Mouse (Mus musculus): ENCODE measurements around the gene Acod1. TPM values are rescaled to one million over a fixed set of nuclear protein-coding genes. Genes with fewer than 3 reads are reported as not detected.

Gene Acod1
- polyA plus RNA-seq, 1 experiment from 2014 or later = not detected

DNA sequence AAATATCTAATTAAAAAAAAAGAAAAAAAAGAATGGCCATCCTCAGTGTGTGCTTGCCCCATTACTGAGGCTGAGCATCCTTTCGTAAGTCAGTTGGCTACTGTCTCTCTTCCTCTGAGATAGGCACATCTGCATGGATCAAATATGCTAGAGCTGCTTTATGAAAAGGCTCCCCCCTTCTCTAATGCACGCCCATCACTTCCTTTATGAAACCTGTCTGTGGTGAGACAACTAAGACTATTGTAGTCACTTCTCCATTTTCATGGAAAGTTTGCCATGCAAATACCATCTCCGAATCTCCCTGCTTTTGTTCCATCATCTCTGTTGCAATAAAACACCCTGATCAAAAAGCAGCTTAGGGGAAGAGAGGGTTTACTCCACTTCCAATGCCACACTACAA lies 9.8 kb upstream of the Acod1 start:
- no peak overlapping the region for H3K4me3 ChIP-seq (ENCODE audit: low read length)
- no peaks in the 10 kb centered on the region for H3K9me3 ChIP-seq (ENCODE audit: control insufficient read depth, low read length)
- no peaks in the 10 kb centered on the region for H3K4me1 ChIP-seq (ENCODE audit: control insufficient read depth, insufficient read depth, low read length)
- ATAC-seq = no peak
- no peaks in the 10 kb centered on the region for H3K27me3 ChIP-seq (replicated peaks; ENCODE audit: control insufficient read depth, insufficient read depth, low read length)
- no peak overlapping the region for H3K4me2 ChIP-seq (ENCODE audit: low read depth, low read length)
- 86% methylated on average over 3 of the region's 3 CpGs for WGBS
- H3K9ac ChIP-seq (ENCODE audit: low read depth, low read length) = no peak overlapping the region
- H3K36me3 ChIP-seq (ENCODE audit: control insufficient read depth, insufficient read depth, low read length) = no peaks in the 10 kb centered on the region
- no peak overlapping the region for H3K27ac ChIP-seq (ENCODE audit: low read length)

DNA sequence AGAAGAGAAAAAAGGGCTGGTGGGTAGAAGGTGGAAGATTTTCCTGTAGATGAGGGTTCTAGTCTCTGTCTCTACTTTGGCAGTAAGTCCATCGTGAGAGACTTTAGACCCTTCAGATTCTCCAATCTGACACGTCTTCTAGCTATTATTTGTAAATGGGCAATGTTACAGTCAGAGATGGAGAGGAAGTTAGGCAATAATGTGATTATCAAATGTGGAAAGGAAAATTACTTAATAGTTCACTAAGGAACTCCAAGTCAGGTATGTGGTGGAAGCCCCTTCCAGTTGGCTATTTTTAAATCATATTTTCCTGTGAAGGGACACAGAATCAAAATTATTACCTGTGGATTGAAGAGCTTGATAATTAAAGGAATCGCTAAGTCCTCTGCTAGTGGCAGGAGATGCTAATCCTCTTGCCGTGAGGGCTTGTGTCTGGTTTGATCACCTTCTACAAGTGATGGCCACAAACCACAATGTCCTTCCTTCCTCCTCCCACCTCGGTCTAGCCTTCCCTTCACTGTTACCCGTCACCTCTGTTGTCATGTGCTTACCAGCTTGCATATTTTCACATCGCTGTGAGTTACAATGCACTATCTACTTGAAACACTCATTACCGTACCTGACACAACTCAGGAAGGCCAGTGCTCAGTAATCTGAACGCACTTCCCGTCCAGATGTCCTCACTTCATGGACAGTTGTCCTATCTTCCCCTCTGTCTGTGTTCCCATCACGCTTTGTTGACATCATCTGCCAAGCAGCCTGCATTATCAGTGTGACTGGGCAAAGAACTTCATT lies 1.7 kb downstream of the Acod1 start:
- WGBS = 81% methylated on average over 11 of the region's 11 CpGs
- H3K9ac ChIP-seq (ENCODE audit: low read depth, low read length) = no peak overlapping the region
- H3K4me3 ChIP-seq (ENCODE audit: low read length) = no peak overlapping the region
- no peaks in the 10 kb centered on the region for H3K27me3 ChIP-seq (replicated peaks; ENCODE audit: control insufficient read depth, insufficient read depth, low read length)
- no peak overlapping the region for H3K4me2 ChIP-seq (ENCODE audit: low read depth, low read length)
- H3K4me1 ChIP-seq (ENCODE audit: control insufficient read depth, insufficient read depth, low read length) = no peaks in the 10 kb centered on the region
- no peaks in the 10 kb centered on the region for H3K36me3 ChIP-seq (ENCODE audit: control insufficient read depth, insufficient read depth, low read length)
- H3K9me3 ChIP-seq (ENCODE audit: control insufficient read depth, low read length) = no peaks in the 10 kb centered on the region
- H3K27ac ChIP-seq (ENCODE audit: low read length) = no peak overlapping the region
- ATAC-seq = no peak

GRCm38 (mm10) chr14:103051159-103051769 lies 4.5 kb downstream of the Acod1 start:
- Histone ChIP-seq H3K4me3 (ENCODE audit: low read length) (no peak overlapping the region), H3K9me3 (ENCODE audit: control insufficient read depth, low read length) (no peaks in the 10 kb centered on the region), H3K27ac (ENCODE audit: low read length) (no peak overlapping the region), H3K36me3 (ENCODE audit: control insufficient read depth, insufficient read depth, low read length) (no peaks in the 10 kb centered on the region), H3K27me3 (replicated peaks; ENCODE audit: control insufficient read depth, insufficient read depth, low read length) (no peaks in the 10 kb centered on the region), H3K4me2 (ENCODE audit: low read depth, low read length) (no peak overlapping the region), H3K9ac (ENCODE audit: low read depth, low read length) (no peak overlapping the region), H3K4me1 (ENCODE audit: control insufficient read depth, insufficient read depth, low read length) (no peaks in the 10 kb centered on the region)
- WGBS = 38% methylated on average over 8 of the region's 8 CpGs
- peak; percentile 74 for ATAC-seq

DNA sequence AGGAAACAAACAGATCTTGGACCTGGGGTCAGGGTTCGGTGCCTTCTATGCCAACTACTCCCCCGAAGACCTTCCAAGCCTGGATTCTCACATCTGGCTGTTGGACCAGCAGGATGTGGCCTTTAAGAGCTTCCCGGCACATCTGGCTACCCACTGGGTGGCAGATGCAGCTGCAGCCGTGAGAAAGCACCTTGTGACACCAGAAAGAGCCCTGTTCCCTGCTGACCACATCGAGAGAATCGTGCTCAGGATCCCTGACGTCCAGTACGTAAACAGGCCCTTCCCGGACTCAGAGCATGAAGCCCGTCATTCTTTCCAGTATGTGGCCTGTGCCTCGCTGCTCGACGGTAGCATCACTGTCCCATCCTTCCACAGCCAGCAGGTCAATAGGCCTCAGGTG lies 8.0 kb downstream of the Acod1 start:
- ATAC-seq = no peak
- WGBS = 83% methylated on average over 13 of the region's 13 CpGs

GRCm38 (mm10) chr14:103056601-103057000 lies 9.8 kb downstream of the Acod1 start:
- H3K27me3 ChIP-seq (replicated peaks; ENCODE audit: control insufficient read depth, insufficient read depth, low read length) = no peaks in the 10 kb centered on the region
- H3K36me3 ChIP-seq (ENCODE audit: control insufficient read depth, insufficient read depth, low read length) = no peaks in the 10 kb centered on the region
- no peak overlapping the region for H3K4me2 ChIP-seq (ENCODE audit: low read depth, low read length)
- H3K9me3 ChIP-seq (ENCODE audit: control insufficient read depth, low read length) = no peaks in the 10 kb centered on the region
- no peak overlapping the region for H3K4me3 ChIP-seq (ENCODE audit: low read length)
- H3K4me1 ChIP-seq (ENCODE audit: control insufficient read depth, insufficient read depth, low read length) = no peaks in the 10 kb centered on the region
- H3K27ac ChIP-seq (ENCODE audit: low read length) = no peak overlapping the region
- 89% methylated on average over 7 of the region's 7 CpGs for WGBS
- H3K9ac ChIP-seq (ENCODE audit: low read depth, low read length) = no peak overlapping the region
- ATAC-seq = no peak

More for the DNA sequence above, 8.0 kb downstream of the Acod1 start:
- no peak overlapping the region for H3K27ac ChIP-seq (ENCODE audit: low read length)
- H3K27me3 ChIP-seq (replicated peaks; ENCODE audit: control insufficient read depth, insufficient read depth, low read length) = no peaks in the 10 kb centered on the region
- H3K9me3 ChIP-seq (ENCODE audit: control insufficient read depth, low read length) = no peaks in the 10 kb centered on the region
- H3K4me2 ChIP-seq (ENCODE audit: low read depth, low read length) = no peak overlapping the region
- H3K9ac ChIP-seq (ENCODE audit: low read depth, low read length) = no peak overlapping the region
- H3K4me3 ChIP-seq (ENCODE audit: low read length) = no peak overlapping the region
- no peaks in the 10 kb centered on the region for H3K36me3 ChIP-seq (ENCODE audit: control insufficient read depth, insufficient read depth, low read length)
- H3K4me1 ChIP-seq (ENCODE audit: control insufficient read depth, insufficient read depth, low read length) = no peaks in the 10 kb centered on the region

DNA sequence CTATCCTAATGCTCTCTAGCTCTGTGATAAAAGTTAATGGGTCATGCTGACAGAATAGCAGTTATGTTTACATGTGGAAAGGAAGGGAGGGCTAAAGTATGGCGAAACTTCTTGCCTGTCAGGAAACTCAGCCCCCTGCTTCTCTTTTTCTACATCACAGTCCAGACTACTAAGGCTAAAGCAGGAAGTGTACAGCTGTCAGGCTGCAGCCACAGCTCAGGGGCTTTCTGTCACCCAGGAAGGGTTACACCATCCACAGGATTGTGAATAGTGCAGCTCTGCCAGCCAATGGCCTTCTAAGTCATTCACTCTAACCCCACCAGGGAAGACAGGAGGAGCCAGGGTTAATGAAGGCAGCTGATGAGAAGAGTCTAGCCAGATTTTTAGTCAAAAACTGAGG lies 12.2 kb downstream of the Acod1 start:
- H3K4me2 ChIP-seq (ENCODE audit: low read depth, low read length) = no peak overlapping the region
- H3K9ac ChIP-seq (ENCODE audit: low read depth, low read length) = no peak overlapping the region
- H3K4me3 ChIP-seq (ENCODE audit: low read length) = no peak overlapping the region
- WGBS = 38% methylated on average over 1 of the region's 1 CpGs
- no peak for ATAC-seq
- H3K27ac ChIP-seq (ENCODE audit: low read length) = no peak overlapping the region
- no peaks in the 10 kb centered on the region for H3K27me3 ChIP-seq (replicated peaks; ENCODE audit: control insufficient read depth, insufficient read depth, low read length)
- H3K4me1 ChIP-seq (ENCODE audit: control insufficient read depth, insufficient read depth, low read length) = no peaks in the 10 kb centered on the region
- H3K36me3 ChIP-seq (ENCODE audit: control insufficient read depth, insufficient read depth, low read length) = no peaks in the 10 kb centered on the region
- no peaks in the 10 kb centered on the region for H3K9me3 ChIP-seq (ENCODE audit: control insufficient read depth, low read length)

GRCm38 (mm10) chr14:103059495-103059894 lies 12.7 kb downstream of the Acod1 start:
- H3K4me1 ChIP-seq (ENCODE audit: control insufficient read depth, insufficient read depth, low read length) = no peaks in the 10 kb centered on the region
- ATAC-seq = no peak
- H3K27me3 ChIP-seq (replicated peaks; ENCODE audit: control insufficient read depth, insufficient read depth, low read length) = no peaks in the 10 kb centered on the region
- H3K36me3 ChIP-seq (ENCODE audit: control insufficient read depth, insufficient read depth, low read length) = no peaks in the 10 kb centered on the region
- H3K27ac ChIP-seq (ENCODE audit: low read length) = no peak overlapping the region
- H3K9me3 ChIP-seq (ENCODE audit: control insufficient read depth, low read length) = no peaks in the 10 kb centered on the region
- H3K9ac ChIP-seq (ENCODE audit: low read depth, low read length) = no peak overlapping the region
- WGBS = 90% methylated on average over 10 of the region's 10 CpGs
- H3K4me3 ChIP-seq (ENCODE audit: low read length) = no peak overlapping the region
- H3K4me2 ChIP-seq (ENCODE audit: low read depth, low read length) = no peak overlapping the region

DNA sequence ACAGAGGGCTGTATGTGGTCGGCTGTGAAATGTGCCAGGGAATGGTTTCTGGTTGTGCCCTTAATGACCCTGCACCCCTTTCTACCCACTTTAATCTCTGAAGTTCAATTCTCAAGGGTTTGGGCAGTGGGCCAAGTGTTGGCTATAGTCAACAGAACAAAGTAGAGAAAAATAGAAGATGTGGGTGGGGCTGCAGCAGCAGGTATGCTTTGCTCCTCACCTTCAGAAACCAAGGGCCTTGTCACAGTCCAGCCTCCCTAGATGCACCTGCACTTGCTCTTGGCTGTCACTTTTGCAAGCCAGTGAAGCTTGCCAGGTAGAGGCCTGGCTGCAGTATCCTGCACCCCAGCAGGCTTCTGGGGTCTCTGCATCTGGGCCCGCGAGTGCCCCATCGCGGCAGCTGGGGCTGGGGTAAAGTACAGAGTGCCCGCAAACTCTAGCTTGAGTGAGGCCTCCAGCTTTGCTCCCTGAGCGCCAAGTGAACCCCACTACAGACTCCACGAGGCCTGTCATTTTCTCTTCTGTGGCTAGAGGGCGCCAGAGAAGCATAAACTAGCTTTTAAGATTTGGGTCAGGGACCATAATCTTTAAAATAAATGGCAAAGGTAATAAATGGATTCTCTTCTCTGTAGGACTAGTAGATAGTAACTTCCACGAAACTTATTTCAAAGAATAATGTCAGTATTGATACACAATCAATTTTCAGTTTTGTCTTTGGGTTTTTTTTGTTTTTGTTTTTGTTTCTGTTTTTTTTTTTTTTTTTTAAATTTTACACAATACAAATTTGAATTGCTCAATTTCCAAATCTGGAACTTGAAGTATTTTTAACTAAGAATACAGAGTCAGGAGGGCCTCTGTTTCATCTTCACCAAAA lies 18.8 kb downstream of the Acod1 start:
- no peak for ATAC-seq
- H3K9ac ChIP-seq (ENCODE audit: low read depth, low read length) = 0 out of 2 replicates have a peak overlapping the region, but pooled peaks have one; percentile 42
- no peak overlapping the region for H3K4me3 ChIP-seq (ENCODE audit: low read length)
- H3K4me2 ChIP-seq (ENCODE audit: low read depth, low read length) = peak overlapping the region; percentile 24
- no peaks in the 10 kb centered on the region for H3K36me3 ChIP-seq (ENCODE audit: control insufficient read depth, insufficient read depth, low read length)
- peaks cover 6% of the 10 kb centered on the region for H3K4me1 ChIP-seq (ENCODE audit: control insufficient read depth, insufficient read depth, low read length)
- H3K27me3 ChIP-seq (replicated peaks; ENCODE audit: control insufficient read depth, insufficient read depth, low read length) = no peaks in the 10 kb centered on the region
- no peaks in the 10 kb centered on the region for H3K9me3 ChIP-seq (ENCODE audit: control insufficient read depth, low read length)
- WGBS = 15% methylated on average over 10 of the region's 10 CpGs
- H3K27ac ChIP-seq (ENCODE audit: low read length) = no peak overlapping the region

DNA sequence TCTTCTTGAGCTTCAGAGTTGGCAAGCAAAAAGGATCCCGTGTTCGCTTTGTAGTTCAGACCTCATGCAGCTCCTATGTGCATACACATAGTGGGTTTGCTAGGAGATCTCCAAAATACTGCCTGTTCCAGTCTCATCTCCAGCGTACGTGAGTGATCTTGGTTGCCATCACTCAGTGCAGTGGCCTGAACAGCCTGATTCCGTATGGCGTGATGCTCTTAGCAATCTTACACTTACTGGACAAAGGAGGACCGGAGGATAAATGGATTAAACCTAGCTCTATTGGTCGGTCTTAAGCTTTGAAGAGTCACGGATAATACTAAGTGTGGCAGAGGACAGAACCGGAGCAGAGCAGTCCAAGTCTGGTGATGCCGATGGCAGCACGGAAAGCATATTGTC lies 22.7 kb downstream of the Acod1 start:
- ATAC-seq = no peak
- Histone ChIP-seq H3K27me3 (replicated peaks; ENCODE audit: control insufficient read depth, insufficient read depth, low read length) (no peaks in the 10 kb centered on the region), H3K4me2 (ENCODE audit: low read depth, low read length) (peak overlapping the region; percentile 95), H3K9me3 (ENCODE audit: control insufficient read depth, low read length) (no peaks in the 10 kb centered on the region), H3K36me3 (ENCODE audit: control insufficient read depth, insufficient read depth, low read length) (peaks cover 2% of the 10 kb centered on the region; the same call in 1 of the 2 replicates), H3K4me3 (ENCODE audit: low read length) (peak overlapping the region; percentile 82), H3K27ac (ENCODE audit: low read length) (peak overlapping the region; percentile 84), H3K9ac (ENCODE audit: low read depth, low read length) (peak overlapping the region; percentile 83), H3K4me1 (ENCODE audit: control insufficient read depth, insufficient read depth, low read length) (peaks cover 10% of the 10 kb centered on the region)
- WGBS = 18% methylated on average over 12 of the region's 12 CpGs

Data from intestine, embryonic 16.5 days (tissue).